Mouse (Mus musculus) lung, embryonic 16.5 days (tissue): ENCODE results near the gene Iba57. TPM values are rescaled to one million over a fixed set of nuclear protein-coding genes. Genes with fewer than 3 reads are reported as not detected.
"Not testable (repeated sequence)": the region's sequence is repeated elsewhere in the genome, so short reads cannot be mapped to it uniquely, and the experiment has no call there.

ENCODE experiments used
- ATAC-seq: fragments of 200-750 bp; cut with Nextera tagmentation; 2 replicates; pipeline ENCODE4 v1.8.0; 2017; ENCODE audit warnings: low read depth, mild to moderate bottlenecking, moderate library complexity
- H3K27ac ChIP-seq: fragments of 300-500 bp; sonication (generic); 2 replicates; pipeline ENCODE4 v1.5.1; 2014; ENCODE audit warnings: mild to moderate bottlenecking, control low read depth, low read length
- H3K27me3 ChIP-seq: fragments of 300-500 bp; sonication (generic); 2 replicates; pipeline ENCODE4 v1.6.1; 2014; ENCODE audit warnings: low read depth, low read length, mixed read lengths; ENCODE audit not compliant: control insufficient read depth, insufficient read depth
- H3K36me3 ChIP-seq: fragments of 300-500 bp; sonication (generic); 2 replicates; pipeline ENCODE4 v1.6.1; 2014; ENCODE audit warnings: low read length; ENCODE audit not compliant: control insufficient read depth, insufficient read depth
- H3K4me1 ChIP-seq: fragments of 300-500 bp; sonication (generic); replicated peaks from 2 replicates; pipeline ENCODE4 v1.6.1; 2014; ENCODE audit warnings: low read length, mixed read lengths; ENCODE audit not compliant: control insufficient read depth, insufficient read depth
- H3K4me2 ChIP-seq: fragments of 300-500 bp; sonication (generic); 2 replicates; pipeline ENCODE4 v1.6.1; 2014; ENCODE audit warnings: low read depth, low read length, control low read depth
- H3K4me3 ChIP-seq: fragments of 300-500 bp; sonication (generic); 2 replicates; pipeline ENCODE4 v1.5.1; 2014; ENCODE audit warnings: mild to moderate bottlenecking, low read length, control low read depth
- H3K9ac ChIP-seq: fragments of 300-500 bp; sonication (generic); 2 replicates; pipeline ENCODE4 v1.6.1; 2014; ENCODE audit warnings: low read length, control low read depth
- H3K9me3 ChIP-seq: fragments of 300-500 bp; sonication (generic); 2 replicates; pipeline ENCODE4 v1.6.1; 2016; ENCODE audit warnings: low read length; ENCODE audit not compliant: control insufficient read depth
- WGBS: fragments of 180-500 bp; shearing (Covaris S2); extraction: QIAGEN DNeasy Blood & Tissue Kit; methylation state at CpG from one replicate; pipeline ENCODE4 v1.1.7; 2014; 5-methylcytosine and 5-hydroxymethylcytosine counted together
- polyA plus RNA-seq: library from polyadenylated mRNA; unstranded; fragments of >200 nt; fragmentation: Nextera tagmentation; extraction: Ambion mirVana; gene quantifications from 2 replicates; pipeline ENCODE4 v1.2.1, GENCODE M21; 2015

Gene Iba57
- 4.6 and 4.8 TPM in 2 replicates for polyA plus RNA-seq

- ATAC-seq = peak; percentile 99
- H3K9ac ChIP-seq = peak within 1 kb of the TSS; percentile 97
- no peaks in the 10 kb centered on the region for H3K27me3 ChIP-seq
- 2% methylated on average over 66 of the region's 68 CpGs for whole genome bisulfite sequencing
- no peaks in the 10 kb centered on the region for H3K9me3 ChIP-seq
- H3K4me3 ChIP-seq = peak within 1 kb of the TSS; percentile 84
- no peaks in the 10 kb centered on the region for H3K36me3 ChIP-seq
- H3K4me2 ChIP-seq = peak within 1 kb of the TSS; percentile 82
- peak within 1 kb of the TSS; percentile 100 for H3K27ac ChIP-seq
- peaks cover 10% of the 10 kb centered on the region for H3K4me1 ChIP-seq
Measured at GRCm38 (mm10) chr11:59163255-59164236, at the start of gene Iba57. Gene Iba57, minus strand, starts transcription at chr11:59163739.

DNA sequence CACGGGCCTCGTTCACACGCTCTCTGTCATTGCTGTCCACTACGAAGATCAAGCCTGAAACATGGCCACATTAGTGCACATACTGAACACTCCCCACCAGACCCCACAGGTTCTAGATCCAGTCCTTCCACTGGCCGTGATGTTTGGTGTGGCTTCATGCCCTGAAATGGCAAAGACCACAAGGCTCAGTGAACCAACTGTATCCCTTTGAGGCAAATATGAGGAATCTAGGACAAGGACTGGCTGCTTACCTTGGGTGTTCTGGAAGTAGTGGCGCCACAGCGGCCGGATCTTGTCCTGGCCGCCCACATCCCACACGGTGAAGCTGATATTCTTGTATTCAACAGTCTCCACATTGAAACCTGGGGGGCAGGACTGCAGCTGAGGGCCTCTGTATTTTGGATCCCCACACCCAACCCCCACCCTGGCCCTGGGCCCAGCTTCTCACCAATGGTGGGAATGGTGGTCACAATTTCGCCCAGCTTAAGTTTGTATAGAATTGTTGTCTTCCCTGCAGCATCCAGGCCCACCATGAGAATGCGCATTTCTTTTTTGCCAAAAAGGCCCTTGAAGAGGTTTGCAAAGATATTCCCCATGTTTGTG, 49.5 kb upstream of the Iba57 start:
- H3K4me1 ChIP-seq = peaks cover 26% of the 10 kb centered on the region
- H3K36me3 ChIP-seq = peaks cover 26% of the 10 kb centered on the region
- no peak overlapping the region for H3K4me3 ChIP-seq
- no peaks in the 10 kb centered on the region for H3K9me3 ChIP-seq
- no peak overlapping the region for H3K9ac ChIP-seq
- no peak overlapping the region for H3K4me2 ChIP-seq
- 84% methylated on average over 12 of the region's 12 CpGs for WGBS
- H3K27me3 ChIP-seq = no peaks in the 10 kb centered on the region
- no peak overlapping the region for H3K27ac ChIP-seq
- ATAC-seq = no peak

DNA sequence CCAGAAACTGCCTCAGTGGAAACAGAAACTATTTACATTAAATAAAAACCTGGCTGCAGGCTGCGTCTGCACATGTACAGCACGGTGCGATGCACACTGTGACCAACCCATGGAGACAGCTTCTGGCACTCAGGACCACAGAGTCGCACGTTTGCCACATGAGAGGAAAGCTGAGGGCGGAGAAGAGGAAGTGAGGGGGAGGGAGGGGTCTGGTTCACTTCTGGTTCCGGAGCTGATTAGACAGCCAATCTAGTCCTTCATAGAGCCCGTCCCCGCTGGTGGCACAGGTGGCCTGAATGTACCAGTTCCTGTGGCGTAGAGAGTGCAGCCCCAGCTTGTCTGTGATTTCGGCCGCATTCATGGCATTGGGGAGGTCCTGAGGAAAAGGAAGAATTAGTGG, 48.8 kb upstream of the Iba57 start:
- WGBS = 69% methylated on average over 12 of the region's 12 CpGs
- H3K4me1 ChIP-seq = peaks cover 20% of the 10 kb centered on the region
- not testable (repeated sequence) for H3K4me2 ChIP-seq, ATAC-seq, H3K9me3 ChIP-seq, H3K27ac ChIP-seq, H3K4me3 ChIP-seq, H3K27me3 ChIP-seq, H3K9ac ChIP-seq
- peaks cover 24% of the 10 kb centered on the region for H3K36me3 ChIP-seq

GRCm38 (mm10) chr11:59211561-59211960, 48.0 kb upstream of the Iba57 start:
- 90% methylated on average over 9 of the region's 9 CpGs for WGBS
- H3K9ac ChIP-seq, H3K4me3 ChIP-seq, H3K9me3 ChIP-seq, H3K4me2 ChIP-seq, ATAC-seq, H3K27me3 ChIP-seq, H3K27ac ChIP-seq: not testable (repeated sequence)
- peaks cover 15% of the 10 kb centered on the region for H3K4me1 ChIP-seq
- peaks cover 24% of the 10 kb centered on the region for H3K36me3 ChIP-seq

- WGBS = 66% methylated on average over 4 of the region's 4 CpGs
- H3K9me3 ChIP-seq = no peaks in the 10 kb centered on the region
- H3K4me1 ChIP-seq = peaks cover 10% of the 10 kb centered on the region; the same call in 1 of the 2 replicates
- no peak overlapping the region for H3K9ac ChIP-seq
- no peak for ATAC-seq
- no peaks in the 10 kb centered on the region for H3K27me3 ChIP-seq
- H3K4me2 ChIP-seq = no peak overlapping the region
- H3K4me3 ChIP-seq = no peak overlapping the region
- no peak overlapping the region for H3K27ac ChIP-seq
- H3K36me3 ChIP-seq = peaks cover 29% of the 10 kb centered on the region
Measured at GRCm38 (mm10) chr11:59210020-59210419, 46.5 kb upstream of the Iba57 start.

GRCm38 (mm10) chr11:59209580-59209979, 46.0 kb upstream of the Iba57 start:
- H3K4me3 ChIP-seq = peak overlapping the region; percentile 89

GRCm38 (mm10) chr11:59209003-59209441, 45.5 kb upstream of the Iba57 start:
- peak; percentile 69 for ATAC-seq

More at GRCm38 (mm10) chr11:59209580-59209979, 46.0 kb upstream of the Iba57 start:
- Histone ChIP-seq H3K27me3 (no peaks in the 10 kb centered on the region), H3K9ac (peak overlapping the region; percentile 91), H3K4me1 (peaks cover 10% of the 10 kb centered on the region; the same call in 1 of the 2 replicates), H3K27ac (no peak overlapping the region), H3K4me2 (peak overlapping the region; percentile 86), H3K36me3 (peaks cover 29% of the 10 kb centered on the region), H3K9me3 (no peaks in the 10 kb centered on the region)
- ATAC-seq = no peak
- 55% methylated on average over 5 of the region's 5 CpGs for WGBS

GRCm38 (mm10) chr11:59208153-59208831, 44.8 kb upstream of the Iba57 start, which contains the start of gene 2310033P09Rik:
Gene 2310033P09Rik, plus strand, starts transcription at chr11:59208321.
- peak within 1 kb of the TSS; percentile 86 for H3K4me2 ChIP-seq
- H3K4me1 ChIP-seq = peaks cover 10% of the 10 kb centered on the region; the same call in 1 of the 2 replicates
- no peaks in the 10 kb centered on the region for H3K27me3 ChIP-seq
- peak within 1 kb of the TSS; percentile 95 for H3K27ac ChIP-seq
- H3K9ac ChIP-seq = peak within 1 kb of the TSS; percentile 91
- ATAC-seq = peak; percentile 88
- peak within 1 kb of the TSS; percentile 89 for H3K4me3 ChIP-seq
- no peaks in the 10 kb centered on the region for H3K9me3 ChIP-seq
- WGBS = under 1% methylated on average over 57 of the region's 67 CpGs
- H3K36me3 ChIP-seq = peaks cover 29% of the 10 kb centered on the region

More at GRCm38 (mm10) chr11:59209003-59209441, 45.5 kb upstream of the Iba57 start:
- peaks cover 29% of the 10 kb centered on the region for H3K36me3 ChIP-seq
- peak overlapping the region; percentile 89 for H3K4me3 ChIP-seq
- H3K4me2 ChIP-seq = peak overlapping the region; percentile 86
- peaks cover 10% of the 10 kb centered on the region; the same call in 1 of the 2 replicates for H3K4me1 ChIP-seq
- peak overlapping the region; percentile 95 for H3K27ac ChIP-seq
- H3K27me3 ChIP-seq = no peaks in the 10 kb centered on the region
- 4% methylated on average over 18 of the region's 18 CpGs for WGBS
- no peaks in the 10 kb centered on the region for H3K9me3 ChIP-seq
- H3K9ac ChIP-seq = peak overlapping the region; percentile 91
